Mouse (Mus musculus): ENCODE results near the gene Thap3. TPM values are rescaled to one million over a fixed set of nuclear protein-coding genes. Genes with fewer than 3 reads are reported as not detected.

The Thap3 gene
- polyA plus RNA-seq, 1 experiment from 2014 or later, result 22.2 TPM

GRCm38 (mm10) chr4:152008148-152008500, 19.3 kb upstream of the Thap3 start:
- Histone ChIP-seq H3K27me3 (ENCODE audit: control insufficient read depth, insufficient read depth, low read length) (no peaks in the 10 kb centered on the region), H3K27ac (replicated peaks) (peak overlapping the region; percentile 98), H3K9ac (ENCODE audit: low read length) (peak overlapping the region; percentile 86), H3K9me3 (ENCODE audit: control insufficient read depth, low read length) (no peaks in the 10 kb centered on the region), H3K36me3 (ENCODE audit: control insufficient read depth, insufficient read depth, low read length) (no peaks in the 10 kb centered on the region; the same call in 1 of the 2 replicates), H3K4me2 (replicated peaks; ENCODE audit: low read depth) (peak overlapping the region; percentile 97), H3K4me3 (ENCODE audit: low read depth, low read length) (peak overlapping the region; percentile 79), H3K4me1 (replicated peaks; ENCODE audit: control insufficient read depth, insufficient read depth) (0 out of 2 replicates have a peak, but pooled peaks cover 4% of the 10 kb centered on the region)
- DNase-seq (ENCODE audit: low spot score) (peak; percentile 45), ATAC-seq (ENCODE audit: low FRiP score, low TSS enrichment) (0 out of 2 replicates have a peak, but pooled peaks have one; percentile 1)
- TF ChIP-seq CTCF (IDR thresholded peaks at IDR 0.05; ENCODE audit: low read depth) (no peak), EP300 (optimal IDR thresholded peaks at IDR 0.05) (no peak)
- 1% methylated on average over 14 of the region's 14 CpGs for WGBS

DNA sequence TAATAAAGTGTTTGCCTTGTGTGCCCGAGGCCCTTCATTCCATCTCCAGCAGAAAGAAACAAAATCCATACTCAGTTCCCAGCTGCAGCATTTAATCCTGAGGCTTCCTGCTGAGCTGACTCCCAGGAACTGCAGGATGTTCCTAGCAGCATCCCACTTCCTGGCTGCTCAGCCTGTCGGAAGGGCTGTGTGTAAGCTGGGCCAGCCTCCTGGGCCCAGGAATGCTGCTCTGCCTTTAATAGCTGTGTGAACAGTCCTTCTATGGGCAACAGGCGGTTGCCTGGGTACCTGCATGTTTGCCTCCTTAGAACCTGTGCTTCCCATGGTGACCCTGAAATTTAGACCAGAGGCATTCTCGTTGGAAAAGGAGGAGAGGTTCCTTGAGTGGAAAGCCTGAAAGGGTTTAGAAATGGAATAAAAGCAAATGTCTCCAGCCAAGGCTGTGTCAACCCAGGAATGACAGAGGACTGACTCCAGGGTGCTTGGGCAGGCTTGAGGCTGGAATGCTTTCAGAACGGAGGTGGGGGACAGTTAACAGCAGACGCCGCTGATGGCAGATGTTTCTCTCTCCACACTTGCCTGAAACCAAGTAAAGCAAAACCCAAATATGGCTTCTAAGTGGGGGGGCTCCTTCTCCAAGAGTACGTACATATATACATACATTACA, 18.8 kb upstream of the Thap3 start:
- Histone ChIP-seq H3K4me2 (replicated peaks; ENCODE audit: low read depth) (peak overlapping the region; percentile 97), H3K9me3 (ENCODE audit: control insufficient read depth, low read length) (no peaks in the 10 kb centered on the region), H3K27me3 (ENCODE audit: control insufficient read depth, insufficient read depth, low read length) (no peaks in the 10 kb centered on the region), H3K27ac (replicated peaks) (peak overlapping the region; percentile 98), H3K9ac (ENCODE audit: low read length) (peak overlapping the region; percentile 86), H3K4me1 (replicated peaks; ENCODE audit: control insufficient read depth, insufficient read depth) (0 out of 2 replicates have a peak, but pooled peaks cover 4% of the 10 kb centered on the region), H3K4me3 (ENCODE audit: low read depth, low read length) (peak overlapping the region; percentile 79), H3K36me3 (ENCODE audit: control insufficient read depth, insufficient read depth, low read length) (no peaks in the 10 kb centered on the region; the same call in 1 of the 2 replicates)
- 6% methylated on average over 8 of the region's 8 CpGs for WGBS
- ATAC-seq (ENCODE audit: low FRiP score, low TSS enrichment) (peak; percentile 48), DNase-seq (ENCODE audit: low spot score) (peak; percentile 70)
- TF ChIP-seq CTCF (IDR thresholded peaks at IDR 0.05; ENCODE audit: low read depth), result no peak
- TF ChIP-seq EP300 (optimal IDR thresholded peaks at IDR 0.05), result no peak

GRCm38 (mm10) chr4:152006812-152007211, 18.0 kb upstream of the Thap3 start:
- Histone ChIP-seq H3K27ac (replicated peaks) (peak overlapping the region; percentile 98), H3K4me2 (replicated peaks; ENCODE audit: low read depth) (0 out of 2 replicates have a peak overlapping the region, but pooled peaks have one; percentile 97), H3K9ac (ENCODE audit: low read length) (no peak overlapping the region), H3K4me3 (ENCODE audit: low read depth, low read length) (no peak overlapping the region), H3K27me3 (ENCODE audit: control insufficient read depth, insufficient read depth, low read length) (no peaks in the 10 kb centered on the region), H3K4me1 (replicated peaks; ENCODE audit: control insufficient read depth, insufficient read depth) (0 out of 2 replicates have a peak, but pooled peaks cover 3% of the 10 kb centered on the region), H3K9me3 (ENCODE audit: control insufficient read depth, low read length) (no peaks in the 10 kb centered on the region), H3K36me3 (ENCODE audit: control insufficient read depth, insufficient read depth, low read length) (no peaks in the 10 kb centered on the region)
- TF ChIP-seq CTCF (IDR thresholded peaks at IDR 0.05; ENCODE audit: low read depth), result no peak
- 46% methylated on average over 3 of the region's 3 CpGs for WGBS
- ATAC-seq (ENCODE audit: low FRiP score, low TSS enrichment) (no peak), DNase-seq (ENCODE audit: low spot score) (no peak)

DNA sequence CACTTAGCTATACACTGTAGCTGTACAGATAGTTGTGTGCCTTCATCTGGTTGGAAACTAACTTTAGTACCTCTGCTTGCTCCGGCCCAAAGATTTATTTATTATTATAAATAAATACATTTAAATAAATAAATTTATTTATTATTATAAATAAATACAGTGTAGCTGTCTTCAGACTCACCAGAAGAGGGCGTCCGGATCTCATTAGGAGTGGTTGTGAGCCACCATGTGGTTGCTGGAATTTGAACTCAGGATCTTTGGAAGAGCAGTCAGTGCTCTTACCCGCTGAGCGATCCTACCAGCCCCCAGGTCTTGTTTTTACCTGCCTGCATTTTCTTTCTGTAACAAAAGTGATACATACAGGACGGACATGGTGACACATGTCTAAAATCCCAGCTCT, 17.3 kb upstream of the Thap3 start:
- no peak for TF ChIP-seq EP300 (optimal IDR thresholded peaks at IDR 0.05)
- TF ChIP-seq CTCF (IDR thresholded peaks at IDR 0.05; ENCODE audit: low read depth), result peak; percentile 57
- Histone ChIP-seq H3K4me1 (replicated peaks; ENCODE audit: control insufficient read depth, insufficient read depth) (no peaks in the 10 kb centered on the region), H3K27ac (replicated peaks) (peak overlapping the region; percentile 30; the same call in 1 of the 2 replicates), H3K4me3 (ENCODE audit: low read depth, low read length) (no peak overlapping the region), H3K4me2 (replicated peaks; ENCODE audit: low read depth) (no peak overlapping the region), H3K36me3 (ENCODE audit: control insufficient read depth, insufficient read depth, low read length) (no peaks in the 10 kb centered on the region), H3K9ac (ENCODE audit: low read length) (no peak overlapping the region), H3K9me3 (ENCODE audit: control insufficient read depth, low read length) (no peaks in the 10 kb centered on the region), H3K27me3 (ENCODE audit: control insufficient read depth, insufficient read depth, low read length) (no peaks in the 10 kb centered on the region)
- DNase-seq (ENCODE audit: low spot score) (no peak), ATAC-seq (ENCODE audit: low FRiP score, low TSS enrichment) (no peak)
- 72% methylated on average over 6 of the region's 6 CpGs for WGBS

- 61% methylated on average over 3 of the region's 3 CpGs for WGBS
Observed at GRCm38 (mm10) chr4:152002063-152002462, 13.3 kb upstream of the Thap3 start.

DNA sequence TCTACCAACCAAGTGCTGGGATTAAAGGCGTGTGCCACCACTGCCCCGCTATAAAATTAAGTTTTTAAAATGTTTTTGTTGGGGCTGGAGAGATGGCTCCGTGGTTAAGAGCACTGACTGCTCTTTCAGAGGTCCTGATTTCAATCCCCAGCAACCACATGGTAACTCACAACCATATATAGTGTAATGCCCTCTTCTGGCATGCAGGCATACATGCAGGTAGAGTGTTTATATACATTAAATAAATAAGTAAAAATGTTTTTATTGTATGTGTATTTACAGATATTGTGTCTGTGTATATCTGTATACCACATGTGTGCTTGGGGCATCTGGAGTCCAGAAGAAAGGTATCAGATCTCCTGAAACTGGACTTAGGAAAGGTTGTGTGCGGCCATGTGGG, 12.5 kb upstream of the Thap3 start:
- ATAC-seq (ENCODE audit: low FRiP score, low TSS enrichment), result no peak

More at GRCm38 (mm10) chr4:152002063-152002462, 13.3 kb upstream of the Thap3 start:
- Histone ChIP-seq H3K4me1 (replicated peaks; ENCODE audit: control insufficient read depth, insufficient read depth) (no peaks in the 10 kb centered on the region), H3K36me3 (ENCODE audit: control insufficient read depth, insufficient read depth, low read length) (no peaks in the 10 kb centered on the region), H3K27ac (replicated peaks) (no peak overlapping the region), H3K27me3 (ENCODE audit: control insufficient read depth, insufficient read depth, low read length) (no peaks in the 10 kb centered on the region), H3K9ac (ENCODE audit: low read length) (no peak overlapping the region), H3K9me3 (ENCODE audit: control insufficient read depth, low read length) (no peaks in the 10 kb centered on the region), H3K4me3 (ENCODE audit: low read depth, low read length) (no peak overlapping the region), H3K4me2 (replicated peaks; ENCODE audit: low read depth) (no peak overlapping the region)
- no peak for DNase-seq (ENCODE audit: low spot score)
- no peak for ATAC-seq (ENCODE audit: low FRiP score, low TSS enrichment)
- TF ChIP-seq CTCF (IDR thresholded peaks at IDR 0.05; ENCODE audit: low read depth) (no peak), EP300 (optimal IDR thresholded peaks at IDR 0.05) (no peak)

More for the DNA sequence above, 12.5 kb upstream of the Thap3 start:
- Histone ChIP-seq H3K9ac (ENCODE audit: low read length) (no peak overlapping the region), H3K4me3 (ENCODE audit: low read depth, low read length) (no peak overlapping the region), H3K9me3 (ENCODE audit: control insufficient read depth, low read length) (no peaks in the 10 kb centered on the region), H3K36me3 (ENCODE audit: control insufficient read depth, insufficient read depth, low read length) (no peaks in the 10 kb centered on the region), H3K27me3 (ENCODE audit: control insufficient read depth, insufficient read depth, low read length) (no peaks in the 10 kb centered on the region), H3K4me1 (replicated peaks; ENCODE audit: control insufficient read depth, insufficient read depth) (no peaks in the 10 kb centered on the region), H3K27ac (replicated peaks) (no peak overlapping the region), H3K4me2 (replicated peaks; ENCODE audit: low read depth) (no peak overlapping the region)
- no peak for TF ChIP-seq EP300 (optimal IDR thresholded peaks at IDR 0.05)
- TF ChIP-seq CTCF (IDR thresholded peaks at IDR 0.05; ENCODE audit: low read depth), result peak; percentile 52; the same call in 1 of the 2 replicates
- WGBS, result 69% methylated on average over 4 of the region's 4 CpGs
- no peak for DNase-seq (ENCODE audit: low spot score)
